Mouse (Mus musculus) liver, adult 2 months (tissue): Measurements from ENCODE around the gene Ttc34. TPM values are rescaled to one million over a fixed set of nuclear protein-coding genes. Genes with fewer than 3 reads are reported as not detected.

Experiments
- DNase-seq: peaks from one replicate; pipeline ENCODE4 v3.0.0-alpha.2; 2011; ENCODE audit warnings: low read depth, low spot score; ENCODE audit errors: extremely low read depth
- H3K27ac ChIP-seq: fragments of 200-500 bp; replicated peaks from 2 replicates; pipeline ENCODE4 v1.5.1; 2012; ENCODE audit warnings: low read depth, mild to moderate bottlenecking, control low read depth, inconsistent platforms, low read length; ENCODE audit not compliant: insufficient read depth
- H3K27me3 ChIP-seq: fragments of 200-500 bp; 2 replicates; pipeline ENCODE4 v1.6.1; 2012; ENCODE audit warnings: mild to moderate bottlenecking, moderate library complexity, low read length, inconsistent platforms; ENCODE audit not compliant: control insufficient read depth, insufficient read depth
- H3K36me3 ChIP-seq: fragments of 200-500 bp; 2 replicates; pipeline ENCODE4 v1.6.1; 2012; ENCODE audit warnings: low read length, inconsistent platforms; ENCODE audit not compliant: control insufficient read depth, insufficient read depth
- H3K4me1 ChIP-seq: fragments of 200-500 bp; 2 replicates; pipeline ENCODE4 v1.6.1; 2011; ENCODE audit warnings: low read length; ENCODE audit not compliant: control insufficient read depth, insufficient read depth
- H3K4me3 ChIP-seq: fragments of 200-500 bp; 2 replicates; pipeline ENCODE4 v1.5.1; 2011; ENCODE audit warnings: low read depth, mild to moderate bottlenecking, control low read depth, low read length, moderate library complexity; ENCODE audit not compliant: insufficient read depth
- H3K79me2 ChIP-seq: fragments of 200-500 bp; 2 replicates; pipeline ENCODE4 v1.6.1; 2012; ENCODE audit warnings: inconsistent platforms, mild to moderate bottlenecking, low read length, moderate library complexity; ENCODE audit not compliant: control insufficient read depth, insufficient read depth
- H3K9ac ChIP-seq: fragments of 200-500 bp; 2 replicates; pipeline ENCODE4 v1.6.1; 2012; ENCODE audit warnings: low read depth, mild to moderate bottlenecking, control low read depth, inconsistent platforms, low read length
- CTCF ChIP-seq: fragments of 200-500 bp; IDR thresholded peaks from 2 replicates; pipeline ENCODE4 v1.5.1; 2011; ENCODE audit warnings: low read depth, low read length, control low read depth
- POLR2A ChIP-seq: fragments of 200-500 bp; IDR thresholded peaks from 2 replicates; pipeline ENCODE4 v1.6.1; 2011; ENCODE audit warnings: low read length, control low read depth; ENCODE audit not compliant: insufficient read depth; ENCODE audit errors: extremely low read depth
- WGBS: fragments of 180-500 bp; shearing (Covaris S2); methylation state at CpG from one replicate; pipeline ENCODE4 v1.1.7; 2018; 5-methylcytosine and 5-hydroxymethylcytosine counted together
- polyA plus RNA-seq: library from polyadenylated mRNA; depleted of rRNA; stranded (reverse); fragments of >200 nt; gene quantifications from 2 replicates; pipeline ENCODE4 v1.2.3, GENCODE M21; 2012
- total RNA-seq: library from RNA; depleted of rRNA; stranded (reverse); fragments of >200 nt; gene quantifications from 2 replicates; pipeline ENCODE4 v1.2.3, GENCODE M21; 2014

Gene Ttc34
- total and polyA plus RNA-seq, 2 experiments = 0.05 TPM; not detected in 1

GRCm38 (mm10) chr4:154863436-154863935, 26.2 kb downstream of the Ttc34 start:
- no peak overlapping the region for H3K4me3 ChIP-seq
- H3K9ac ChIP-seq = no peak overlapping the region
- no peak overlapping the region for H3K27ac ChIP-seq
- H3K27me3 ChIP-seq = no peaks in the 10 kb centered on the region
- TF ChIP-seq POLR2A (no peak), CTCF (no peak)
- no peak for DNase-seq
- no peaks in the 10 kb centered on the region for H3K36me3 ChIP-seq
- 82% methylated on average over 3 of the region's 3 CpGs for WGBS
- no peaks in the 10 kb centered on the region for H3K79me2 ChIP-seq
- peaks cover 2% of the 10 kb centered on the region for H3K4me1 ChIP-seq

- under 1% methylated on average over 18 of the region's 18 CpGs for WGBS
- Histone ChIP-seq H3K27ac (no peak overlapping the region), H3K4me3 (peak overlapping the region; percentile 45), H3K4me1 (peaks cover 2% of the 10 kb centered on the region), H3K9ac (peak overlapping the region; percentile 55), H3K27me3 (no peaks in the 10 kb centered on the region), H3K79me2 (no peaks in the 10 kb centered on the region), H3K36me3 (no peaks in the 10 kb centered on the region)
- peak; percentile 73 for DNase-seq
- TF ChIP-seq POLR2A (no peak), CTCF (peak; percentile 67)
Measured at GRCm38 (mm10) chr4:154864271-154864771, 27.1 kb downstream of the Ttc34 start.

- Histone ChIP-seq H3K4me3 (no peak overlapping the region), H3K27ac (no peak overlapping the region), H3K9ac (no peak overlapping the region), H3K79me2 (no peaks in the 10 kb centered on the region), H3K27me3 (no peaks in the 10 kb centered on the region), H3K36me3 (no peaks in the 10 kb centered on the region), H3K4me1 (peaks cover 2% of the 10 kb centered on the region)
- 87% methylated on average over 18 of the region's 18 CpGs for WGBS
- TF ChIP-seq POLR2A (no peak), CTCF (no peak)
- DNase-seq = no peak
Measured at GRCm38 (mm10) chr4:154864961-154865760, 27.9 kb downstream of the Ttc34 start.

GRCm38 (mm10) chr4:154866391-154866790, 29.1 kb downstream of the Ttc34 start:
- no peaks in the 10 kb centered on the region for H3K27me3 ChIP-seq
- H3K4me3 ChIP-seq = no peak overlapping the region
- no peak for DNase-seq
- H3K9ac ChIP-seq = no peak overlapping the region
- no peak overlapping the region for H3K27ac ChIP-seq
- no peaks in the 10 kb centered on the region for H3K36me3 ChIP-seq
- 80% methylated on average over 5 of the region's 5 CpGs for WGBS
- no peak for TF ChIP-seq CTCF
- no peak for TF ChIP-seq POLR2A
- peaks cover 2% of the 10 kb centered on the region for H3K4me1 ChIP-seq
- no peaks in the 10 kb centered on the region for H3K79me2 ChIP-seq

GRCm38 (mm10) chr4:154867257-154867656, 30.0 kb downstream of the Ttc34 start:
- Histone ChIP-seq H3K4me3 (no peak overlapping the region), H3K4me1 (peaks cover 2% of the 10 kb centered on the region), H3K27ac (no peak overlapping the region), H3K9ac (no peak overlapping the region), H3K36me3 (no peaks in the 10 kb centered on the region), H3K79me2 (no peaks in the 10 kb centered on the region), H3K27me3 (peaks cover 7% of the 10 kb centered on the region; the same call in 1 of the 2 replicates)
- WGBS = 79% methylated on average over 6 of the region's 6 CpGs
- no peak for DNase-seq
- TF ChIP-seq CTCF = no peak
- TF ChIP-seq POLR2A = no peak

- Histone ChIP-seq H3K4me1 (no peaks in the 10 kb centered on the region; the same call in 1 of the 2 replicates), H3K27ac (no peak within 1 kb of the TSS), H3K9ac (no peak within 1 kb of the TSS), H3K4me3 (no peak within 1 kb of the TSS), H3K79me2 (no peaks in the 10 kb centered on the region), H3K36me3 (no peaks in the 10 kb centered on the region), H3K27me3 (peaks cover 7% of the 10 kb centered on the region; the same call in 1 of the 2 replicates)
- WGBS = 84% methylated on average over 7 of the region's 7 CpGs
- TF ChIP-seq POLR2A (no peak), CTCF (no peak)
- DNase-seq = no peak
Measured at GRCm38 (mm10) chr4:154869440-154869839, 32.2 kb downstream of the Ttc34 start, which contains the start of gene Mmel1. Gene Mmel1 (plus strand): TSS chr4:154869585.
